Mouse (Mus musculus): ENCODE data around the gene Pdia6. TPM values are rescaled to one million over a fixed set of nuclear protein-coding genes. Genes with fewer than 3 reads are reported as not detected.

Gene Pdia6
- polyA plus RNA-seq, 1 experiment from 2014 or later, result 445 TPM

- no peaks in the 10 kb centered on the region for H3K4me1 ChIP-seq (ENCODE audit: control insufficient read depth, insufficient read depth, low read length)
- no peaks in the 10 kb centered on the region for H3K27me3 ChIP-seq (ENCODE audit: control insufficient read depth, insufficient read depth, low read length)
Observed at GRCm38 (mm10) chr12:17231513-17231912, 34.8 kb upstream of the Pdia6 start.

GRCm38 (mm10) chr12:17235535-17236313 is 30.6 kb upstream of the Pdia6 start:
- no peak overlapping the region for H3K9ac ChIP-seq (ENCODE audit: low read depth, low read length)
- H3K36me3 ChIP-seq (ENCODE audit: control insufficient read depth, insufficient read depth, low read length), result no peaks in the 10 kb centered on the region
- no peak overlapping the region for H3K4me2 ChIP-seq
- no peak overlapping the region for H3K27ac ChIP-seq (ENCODE audit: low read depth, low read length)
- no peaks in the 10 kb centered on the region for H3K27me3 ChIP-seq (ENCODE audit: control insufficient read depth, insufficient read depth, low read length)
- H3K9me3 ChIP-seq (replicated peaks; ENCODE audit: control insufficient read depth, low read length), result no peaks in the 10 kb centered on the region
- H3K4me1 ChIP-seq (ENCODE audit: control insufficient read depth, insufficient read depth, low read length), result no peaks in the 10 kb centered on the region; the same call in 1 of the 2 replicates
- WGBS (ENCODE audit: insufficient replicate concordance), result 40% methylated on average over 11 of the region's 11 CpGs
- no peak overlapping the region for H3K4me3 ChIP-seq (ENCODE audit: low read depth, low read length)
- no peak for ATAC-seq (replicated peaks; ENCODE audit: insufficient number of reproducible peaks, low FRiP score, low TSS enrichment)

More at GRCm38 (mm10) chr12:17231513-17231912, 34.8 kb upstream of the Pdia6 start:
- Histone ChIP-seq H3K4me3 (ENCODE audit: low read depth, low read length) (no peak overlapping the region), H3K9me3 (replicated peaks; ENCODE audit: control insufficient read depth, low read length) (no peaks in the 10 kb centered on the region), H3K36me3 (ENCODE audit: control insufficient read depth, insufficient read depth, low read length) (no peaks in the 10 kb centered on the region), H3K9ac (ENCODE audit: low read depth, low read length) (no peak overlapping the region), H3K4me2 (no peak overlapping the region), H3K27ac (ENCODE audit: low read depth, low read length) (no peak overlapping the region)
- WGBS (ENCODE audit: insufficient replicate concordance), result 83% methylated on average over 14 of the region's 14 CpGs
- ATAC-seq (replicated peaks; ENCODE audit: insufficient number of reproducible peaks, low FRiP score, low TSS enrichment), result no peak

- WGBS (ENCODE audit: insufficient replicate concordance), result 48% methylated on average over 12 of the region's 12 CpGs
Observed at GRCm38 (mm10) chr12:17238588-17239427, 27.5 kb upstream of the Pdia6 start.

GRCm38 (mm10) chr12:17239428-17239688 is 27.0 kb upstream of the Pdia6 start:
- Histone ChIP-seq H3K9me3 (replicated peaks; ENCODE audit: control insufficient read depth, low read length) (no peaks in the 10 kb centered on the region), H3K4me3 (ENCODE audit: low read depth, low read length) (no peak overlapping the region)
- no peak for ATAC-seq (replicated peaks; ENCODE audit: insufficient number of reproducible peaks, low FRiP score, low TSS enrichment)

More at GRCm38 (mm10) chr12:17238588-17239427, 27.5 kb upstream of the Pdia6 start:
- Histone ChIP-seq H3K4me1 (ENCODE audit: control insufficient read depth, insufficient read depth, low read length) (no peaks in the 10 kb centered on the region; the same call in 1 of the 2 replicates), H3K36me3 (ENCODE audit: control insufficient read depth, insufficient read depth, low read length) (no peaks in the 10 kb centered on the region), H3K27ac (ENCODE audit: low read depth, low read length) (no peak overlapping the region), H3K4me3 (ENCODE audit: low read depth, low read length) (no peak overlapping the region), H3K27me3 (ENCODE audit: control insufficient read depth, insufficient read depth, low read length) (no peaks in the 10 kb centered on the region), H3K9me3 (replicated peaks; ENCODE audit: control insufficient read depth, low read length) (no peaks in the 10 kb centered on the region), H3K9ac (ENCODE audit: low read depth, low read length) (no peak overlapping the region), H3K4me2 (no peak overlapping the region)
- ATAC-seq (replicated peaks; ENCODE audit: insufficient number of reproducible peaks, low FRiP score, low TSS enrichment), result no peak

GRCm38 (mm10) chr12:17241016-17241415 is 25.3 kb upstream of the Pdia6 start:
- H3K4me3 ChIP-seq (ENCODE audit: low read depth, low read length), result no peak overlapping the region
- no peaks in the 10 kb centered on the region for H3K9me3 ChIP-seq (replicated peaks; ENCODE audit: control insufficient read depth, low read length)
- no peak for ATAC-seq (replicated peaks; ENCODE audit: insufficient number of reproducible peaks, low FRiP score, low TSS enrichment)
- no peak overlapping the region for H3K4me2 ChIP-seq
- H3K27ac ChIP-seq (ENCODE audit: low read depth, low read length), result no peak overlapping the region
- no peaks in the 10 kb centered on the region; the same call in 1 of the 2 replicates for H3K4me1 ChIP-seq (ENCODE audit: control insufficient read depth, insufficient read depth, low read length)
- 82% methylated on average over 2 of the region's 2 CpGs for WGBS (ENCODE audit: insufficient replicate concordance)
- H3K27me3 ChIP-seq (ENCODE audit: control insufficient read depth, insufficient read depth, low read length), result no peaks in the 10 kb centered on the region
- H3K9ac ChIP-seq (ENCODE audit: low read depth, low read length), result no peak overlapping the region
- no peaks in the 10 kb centered on the region for H3K36me3 ChIP-seq (ENCODE audit: control insufficient read depth, insufficient read depth, low read length)

More at GRCm38 (mm10) chr12:17239428-17239688, 27.0 kb upstream of the Pdia6 start:
- H3K4me2 ChIP-seq, result no peak overlapping the region
- no peaks in the 10 kb centered on the region for H3K36me3 ChIP-seq (ENCODE audit: control insufficient read depth, insufficient read depth, low read length)
- H3K4me1 ChIP-seq (ENCODE audit: control insufficient read depth, insufficient read depth, low read length), result no peaks in the 10 kb centered on the region; the same call in 1 of the 2 replicates
- no peak overlapping the region for H3K27ac ChIP-seq (ENCODE audit: low read depth, low read length)
- no peaks in the 10 kb centered on the region for H3K27me3 ChIP-seq (ENCODE audit: control insufficient read depth, insufficient read depth, low read length)
- H3K9ac ChIP-seq (ENCODE audit: low read depth, low read length), result no peak overlapping the region

GRCm38 (mm10) chr12:17241614-17242013 is 24.7 kb upstream of the Pdia6 start:
- no peak for ATAC-seq (replicated peaks; ENCODE audit: insufficient number of reproducible peaks, low FRiP score, low TSS enrichment)
- Histone ChIP-seq H3K4me3 (ENCODE audit: low read depth, low read length) (no peak overlapping the region), H3K9ac (ENCODE audit: low read depth, low read length) (no peak overlapping the region), H3K4me2 (no peak overlapping the region), H3K27me3 (ENCODE audit: control insufficient read depth, insufficient read depth, low read length) (no peaks in the 10 kb centered on the region), H3K4me1 (ENCODE audit: control insufficient read depth, insufficient read depth, low read length) (no peaks in the 10 kb centered on the region; the same call in 1 of the 2 replicates), H3K27ac (ENCODE audit: low read depth, low read length) (no peak overlapping the region), H3K36me3 (ENCODE audit: control insufficient read depth, insufficient read depth, low read length) (no peaks in the 10 kb centered on the region), H3K9me3 (replicated peaks; ENCODE audit: control insufficient read depth, low read length) (no peaks in the 10 kb centered on the region)
- WGBS (ENCODE audit: insufficient replicate concordance), result 85% methylated on average over 9 of the region's 9 CpGs

- no peak overlapping the region for H3K4me2 ChIP-seq
- H3K36me3 ChIP-seq (ENCODE audit: control insufficient read depth, insufficient read depth, low read length), result no peaks in the 10 kb centered on the region
- H3K9ac ChIP-seq (ENCODE audit: low read depth, low read length), result no peak overlapping the region
- H3K9me3 ChIP-seq (replicated peaks; ENCODE audit: control insufficient read depth, low read length), result no peaks in the 10 kb centered on the region
- H3K27ac ChIP-seq (ENCODE audit: low read depth, low read length), result no peak overlapping the region
- no peak for ATAC-seq (replicated peaks; ENCODE audit: insufficient number of reproducible peaks, low FRiP score, low TSS enrichment)
- no peaks in the 10 kb centered on the region for H3K27me3 ChIP-seq (ENCODE audit: control insufficient read depth, insufficient read depth, low read length)
- no peak overlapping the region for H3K4me3 ChIP-seq (ENCODE audit: low read depth, low read length)
- H3K4me1 ChIP-seq (ENCODE audit: control insufficient read depth, insufficient read depth, low read length), result no peaks in the 10 kb centered on the region; the same call in 1 of the 2 replicates
Observed at GRCm38 (mm10) chr12:17242041-17242440, 24.3 kb upstream of the Pdia6 start.

- H3K9ac ChIP-seq (ENCODE audit: low read depth, low read length), result no peak overlapping the region
- H3K36me3 ChIP-seq (ENCODE audit: control insufficient read depth, insufficient read depth, low read length), result no peaks in the 10 kb centered on the region
- no peaks in the 10 kb centered on the region for H3K9me3 ChIP-seq (replicated peaks; ENCODE audit: control insufficient read depth, low read length)
- no peaks in the 10 kb centered on the region for H3K4me1 ChIP-seq (ENCODE audit: control insufficient read depth, insufficient read depth, low read length)
- no peak overlapping the region for H3K4me3 ChIP-seq (ENCODE audit: low read depth, low read length)
- ATAC-seq (replicated peaks; ENCODE audit: insufficient number of reproducible peaks, low FRiP score, low TSS enrichment), result no peak
- no peaks in the 10 kb centered on the region for H3K27me3 ChIP-seq (ENCODE audit: control insufficient read depth, insufficient read depth, low read length)
- H3K4me2 ChIP-seq, result no peak overlapping the region
- no peak overlapping the region for H3K27ac ChIP-seq (ENCODE audit: low read depth, low read length)
- 67% methylated on average over 8 of the region's 8 CpGs for WGBS (ENCODE audit: insufficient replicate concordance)
Observed at GRCm38 (mm10) chr12:17250962-17251361, 15.4 kb upstream of the Pdia6 start.
